Mouse (Mus musculus) liver, adult 2 months (tissue): ENCODE measurements at regions not wholly inside any gene's neighbourhood (a gene's known extent, or its start where the extent isn't known, plus 50 kb on each side); places are given as distances from the start of the nearest gene placed in this dataset.
A peak's percentile ranks its signal among the peaks of the same experiment; 100 is the strongest.

Experiments used
- DNase-seq: peaks from one replicate; pipeline ENCODE4 v3.0.0-alpha.2; 2011; ENCODE audit warnings: low read depth, low spot score; ENCODE audit errors: extremely low read depth
- H3K27ac ChIP-seq: fragments of 200-500 bp; replicated peaks from 2 replicates; pipeline ENCODE4 v1.5.1; 2012; ENCODE audit warnings: low read depth, mild to moderate bottlenecking, control low read depth, inconsistent platforms, low read length; ENCODE audit not compliant: insufficient read depth
- H3K27me3 ChIP-seq: fragments of 200-500 bp; 2 replicates; pipeline ENCODE4 v1.6.1; 2012; ENCODE audit warnings: mild to moderate bottlenecking, moderate library complexity, low read length, inconsistent platforms; ENCODE audit not compliant: control insufficient read depth, insufficient read depth
- H3K36me3 ChIP-seq: fragments of 200-500 bp; 2 replicates; pipeline ENCODE4 v1.6.1; 2012; ENCODE audit warnings: low read length, inconsistent platforms; ENCODE audit not compliant: control insufficient read depth, insufficient read depth
- H3K4me1 ChIP-seq: fragments of 200-500 bp; 2 replicates; pipeline ENCODE4 v1.6.1; 2011; ENCODE audit warnings: low read length; ENCODE audit not compliant: control insufficient read depth, insufficient read depth
- H3K4me3 ChIP-seq: fragments of 200-500 bp; 2 replicates; pipeline ENCODE4 v1.5.1; 2011; ENCODE audit warnings: low read depth, mild to moderate bottlenecking, control low read depth, low read length, moderate library complexity; ENCODE audit not compliant: insufficient read depth
- H3K79me2 ChIP-seq: fragments of 200-500 bp; 2 replicates; pipeline ENCODE4 v1.6.1; 2012; ENCODE audit warnings: inconsistent platforms, mild to moderate bottlenecking, low read length, moderate library complexity; ENCODE audit not compliant: control insufficient read depth, insufficient read depth
- H3K9ac ChIP-seq: fragments of 200-500 bp; 2 replicates; pipeline ENCODE4 v1.6.1; 2012; ENCODE audit warnings: low read depth, mild to moderate bottlenecking, control low read depth, inconsistent platforms, low read length
- CTCF ChIP-seq: fragments of 200-500 bp; IDR thresholded peaks from 2 replicates; pipeline ENCODE4 v1.5.1; 2011; ENCODE audit warnings: low read depth, low read length, control low read depth
- POLR2A ChIP-seq: fragments of 200-500 bp; IDR thresholded peaks from 2 replicates; pipeline ENCODE4 v1.6.1; 2011; ENCODE audit warnings: low read length, control low read depth; ENCODE audit not compliant: insufficient read depth; ENCODE audit errors: extremely low read depth
- WGBS: fragments of 180-500 bp; shearing (Covaris S2); methylation state at CpG from one replicate; pipeline ENCODE4 v1.1.7; 2018; 5-methylcytosine and 5-hydroxymethylcytosine counted together

DNA sequence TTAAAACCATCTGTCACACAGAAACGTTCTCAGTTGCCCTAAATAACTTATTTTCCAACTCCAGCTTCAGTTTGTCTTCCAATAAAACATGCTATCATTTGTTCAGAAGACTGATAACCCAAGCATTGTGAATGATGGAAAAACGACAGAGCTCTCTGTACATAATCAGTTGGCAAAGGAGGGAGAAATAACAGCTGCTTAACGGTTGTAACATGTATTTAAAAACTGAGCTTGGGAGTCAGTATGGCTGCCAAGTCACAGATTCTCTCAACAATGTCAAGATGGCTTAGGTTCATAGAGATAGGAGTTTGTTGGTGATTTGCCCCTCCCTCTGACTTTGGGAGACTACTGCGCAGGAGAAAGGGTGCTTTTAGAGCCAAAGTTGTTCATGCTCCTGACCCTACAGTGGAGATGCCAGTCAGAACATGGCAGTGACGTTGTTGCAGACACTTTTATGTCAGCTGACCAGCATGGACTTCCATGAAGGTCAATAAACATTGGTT lies 140.2 kb downstream of the Qpct start:
- Histone ChIP-seq H3K27ac (no peak overlapping the region), H3K36me3 (no peaks in the 10 kb centered on the region), H3K79me2 (no peaks in the 10 kb centered on the region), H3K27me3 (no peaks in the 10 kb centered on the region), H3K4me3 (no peak overlapping the region), H3K9ac (no peak overlapping the region), H3K4me1 (no peaks in the 10 kb centered on the region)
- TF ChIP-seq CTCF (no peak), POLR2A (no peak)
- no peak for DNase-seq
- 67% methylated on average over 5 of the region's 5 CpGs for WGBS

DNA sequence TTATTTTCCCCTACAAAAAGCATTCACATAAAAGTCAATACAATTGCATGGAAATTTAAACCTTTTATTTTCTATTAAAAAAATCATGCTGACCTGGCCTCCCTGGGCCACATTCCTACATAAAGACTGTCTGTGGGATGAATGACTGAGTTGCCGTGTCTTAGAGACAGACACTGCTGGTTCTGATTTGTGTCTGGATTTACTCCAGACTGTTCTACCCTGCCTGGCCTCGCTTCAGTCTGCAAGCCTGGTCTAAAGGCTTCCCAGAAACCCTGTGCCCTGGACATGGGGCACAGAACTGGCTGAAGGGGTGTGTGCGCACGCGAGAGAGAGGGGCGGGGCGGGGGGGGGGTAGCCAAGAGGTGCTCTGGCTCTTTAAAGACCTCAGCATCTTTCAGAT lies 136.6 kb downstream of the Qpct start:
- TF ChIP-seq CTCF (no peak), POLR2A (no peak)
- DNase-seq = no peak
- Histone ChIP-seq H3K4me1 (no peaks in the 10 kb centered on the region), H3K4me3 (no peak overlapping the region), H3K9ac (no peak overlapping the region), H3K27ac (no peak overlapping the region), H3K79me2 (no peaks in the 10 kb centered on the region), H3K36me3 (no peaks in the 10 kb centered on the region), H3K27me3 (no peaks in the 10 kb centered on the region)
- WGBS = 85% methylated on average over 7 of the region's 7 CpGs

DNA sequence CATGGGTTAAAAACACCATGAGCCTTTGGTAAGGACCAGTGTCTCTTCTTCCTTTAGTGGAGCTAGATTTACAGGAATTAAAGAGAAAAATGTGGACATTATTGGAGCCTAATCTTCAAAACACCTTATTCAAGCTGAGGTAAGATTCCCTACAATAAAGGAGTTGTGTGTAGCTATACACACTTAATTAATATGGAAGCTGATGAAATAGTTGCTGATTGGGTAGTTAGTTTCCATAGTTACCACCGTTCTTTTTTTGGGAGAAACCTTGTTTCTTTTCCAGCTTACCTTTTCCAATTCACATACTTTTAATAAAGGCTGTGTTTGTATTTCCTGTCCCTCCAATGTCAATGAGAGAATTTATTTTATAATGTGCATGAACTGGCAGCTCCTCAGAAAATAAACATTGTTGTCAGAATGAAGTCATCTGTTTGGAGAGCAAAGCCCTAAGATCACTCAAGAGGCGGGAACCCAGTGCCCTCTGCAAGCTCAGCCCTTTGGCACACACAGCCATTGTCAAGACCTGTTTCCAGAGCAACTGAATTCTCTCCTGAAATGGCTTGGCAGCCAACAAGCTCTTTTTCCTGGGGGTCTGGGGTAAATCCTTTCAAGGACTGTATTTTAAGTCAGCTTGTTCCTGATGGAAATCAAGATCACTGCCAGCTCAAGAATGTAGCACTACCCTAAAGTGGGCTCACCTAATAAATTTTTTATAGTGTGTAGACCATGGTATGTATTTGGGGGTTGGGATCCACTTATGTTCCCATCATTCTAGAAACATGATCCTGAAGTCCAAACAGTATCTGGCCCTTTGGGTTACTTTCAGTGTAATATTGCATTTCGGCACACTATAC lies 128.8 kb downstream of the Qpct start:
- no peaks in the 10 kb centered on the region for H3K4me1 ChIP-seq
- 75% methylated on average over 3 of the region's 3 CpGs for WGBS
- H3K27ac ChIP-seq = no peak overlapping the region
- no peak overlapping the region for H3K9ac ChIP-seq
- no peaks in the 10 kb centered on the region for H3K36me3 ChIP-seq
- TF ChIP-seq POLR2A (no peak), CTCF (no peak)
- H3K79me2 ChIP-seq = no peaks in the 10 kb centered on the region
- no peaks in the 10 kb centered on the region for H3K27me3 ChIP-seq
- no peak for DNase-seq
- H3K4me3 ChIP-seq = no peak overlapping the region

DNA sequence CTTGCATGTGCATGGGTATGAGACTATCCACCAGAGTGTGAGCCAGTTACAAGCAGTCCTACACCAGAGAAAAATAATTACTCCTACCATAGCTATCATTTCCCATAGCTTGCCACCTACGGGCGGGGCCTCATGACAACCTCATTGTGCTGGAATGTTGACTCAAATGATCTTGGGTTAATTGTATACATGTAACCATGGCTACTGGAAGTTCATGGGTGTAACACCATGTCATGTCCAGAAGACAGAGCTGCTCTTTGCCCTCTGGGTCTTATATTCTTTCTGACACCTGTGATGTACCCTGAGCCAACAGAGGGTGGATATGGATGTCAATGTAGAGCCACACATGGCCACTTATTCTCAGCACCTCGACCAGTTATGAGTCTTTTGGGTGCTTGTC lies 125.6 kb downstream of the Qpct start:
- DNase-seq = no peak
- no peak overlapping the region for H3K4me3 ChIP-seq

DNA sequence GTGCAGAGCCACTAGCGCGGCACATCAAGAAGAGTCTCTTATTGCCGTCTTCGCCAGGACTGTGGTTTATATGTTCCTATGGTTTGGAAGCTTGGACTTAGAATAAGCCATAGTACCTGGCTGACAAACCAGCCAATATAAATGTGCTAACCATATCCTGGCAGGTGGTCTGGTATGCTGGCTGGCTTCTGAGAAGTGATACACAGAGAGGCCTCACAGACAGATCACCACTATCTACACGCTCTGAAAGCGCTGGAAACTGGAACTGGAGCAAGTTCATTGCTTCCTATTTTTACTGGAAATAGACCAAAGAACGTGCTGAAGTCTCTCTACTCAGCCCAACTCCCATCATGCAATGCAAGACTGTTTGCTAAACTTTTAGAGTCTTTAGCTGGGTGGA lies 124.7 kb downstream of the Qpct start:
- TF ChIP-seq POLR2A (no peak), CTCF (no peak)
- 80% methylated on average over 7 of the region's 7 CpGs for WGBS
- H3K4me3 ChIP-seq = no peak overlapping the region

More for the DNA sequence above, 125.6 kb downstream of the Qpct start:
- 80% methylated on average over 3 of the region's 3 CpGs for WGBS
- H3K4me1 ChIP-seq = no peaks in the 10 kb centered on the region
- H3K27ac ChIP-seq = no peak overlapping the region
- H3K27me3 ChIP-seq = no peaks in the 10 kb centered on the region
- no peaks in the 10 kb centered on the region for H3K36me3 ChIP-seq
- H3K79me2 ChIP-seq = no peaks in the 10 kb centered on the region
- TF ChIP-seq CTCF (no peak), POLR2A (no peak)
- H3K9ac ChIP-seq = no peak overlapping the region

DNA sequence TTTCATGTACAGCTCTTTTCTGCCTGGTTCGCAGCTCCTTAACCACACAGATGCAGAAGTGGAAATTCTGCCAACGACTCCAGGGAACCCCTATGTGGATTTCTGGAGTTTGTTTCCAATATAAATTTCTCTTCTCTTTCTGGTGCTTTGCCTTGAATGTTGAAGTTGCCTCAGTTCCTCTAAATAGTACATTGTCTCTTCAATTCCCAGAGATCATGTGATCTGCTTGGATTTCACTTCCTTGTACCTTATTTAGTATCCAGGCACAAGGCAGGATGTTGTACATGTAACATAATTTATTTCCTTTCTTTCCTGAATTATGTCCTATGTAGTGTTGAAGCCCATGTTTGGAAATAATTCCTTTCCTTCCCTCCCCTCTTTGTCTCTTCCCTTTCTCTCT lies 123.7 kb downstream of the Qpct start:
- DNase-seq = peak; percentile 9
- Histone ChIP-seq H3K4me1 (no peaks in the 10 kb centered on the region), H3K27me3 (no peaks in the 10 kb centered on the region), H3K36me3 (no peaks in the 10 kb centered on the region), H3K79me2 (no peaks in the 10 kb centered on the region), H3K27ac (no peak overlapping the region), H3K4me3 (no peak overlapping the region), H3K9ac (no peak overlapping the region)
- TF ChIP-seq CTCF = no peak
- 79% methylated on average over 2 of the region's 2 CpGs for WGBS

More for the DNA sequence above, 124.7 kb downstream of the Qpct start:
- Histone ChIP-seq H3K79me2 (no peaks in the 10 kb centered on the region), H3K27ac (no peak overlapping the region), H3K4me1 (no peaks in the 10 kb centered on the region), H3K36me3 (no peaks in the 10 kb centered on the region), H3K27me3 (no peaks in the 10 kb centered on the region), H3K9ac (no peak overlapping the region)
- DNase-seq = no peak
